Mouse (Mus musculus) forebrain, embryonic 15.5 days (tissue): ENCODE data around the gene Gpr158. TPM values are rescaled to one million over a fixed set of nuclear protein-coding genes. Genes with fewer than 3 reads are reported as not detected.
"Not testable (repeated sequence)": the region's sequence is repeated elsewhere in the genome, so short reads cannot be mapped to it uniquely, and the experiment has no call there.

Experiments used
- ATAC-seq: fragments of 200-750 bp; cut with Nextera tagmentation; replicated peaks from 2 replicates; pipeline ENCODE4 v1.8.0; 2017; ENCODE audit warnings: mild to moderate bottlenecking, moderate TSS enrichment, moderate library complexity
- H3K27ac ChIP-seq: fragments of 300-500 bp; sonication (generic); replicated peaks from 2 replicates; pipeline ENCODE4 v1.5.1; 2015; ENCODE audit warnings: mild to moderate bottlenecking, inconsistent platforms
- H3K27me3 ChIP-seq: fragments of 300-500 bp; sonication (generic); 2 replicates; pipeline ENCODE4 v1.6.1; 2015; ENCODE audit warnings: inconsistent platforms
- H3K36me3 ChIP-seq: fragments of 300-500 bp; sonication (generic); 2 replicates; pipeline ENCODE4 v1.6.1; 2015; ENCODE audit warnings: mild to moderate bottlenecking, inconsistent platforms
- H3K4me1 ChIP-seq: fragments of 300-500 bp; sonication (generic); 2 replicates; pipeline ENCODE4 v1.6.1; 2015; ENCODE audit warnings: inconsistent platforms
- H3K4me2 ChIP-seq: fragments of 300-500 bp; sonication (generic); replicated peaks from 2 replicates; pipeline ENCODE4 v1.6.1; 2015; ENCODE audit warnings: mild to moderate bottlenecking, inconsistent platforms
- H3K4me3 ChIP-seq: fragments of 300-500 bp; sonication (generic); 2 replicates; pipeline ENCODE4 v1.5.1; 2015; ENCODE audit warnings: mild to moderate bottlenecking, inconsistent platforms
- H3K9ac ChIP-seq: fragments of 300-500 bp; sonication (generic); replicated peaks from 2 replicates; pipeline ENCODE4 v1.6.1; 2015; ENCODE audit warnings: mild to moderate bottlenecking, inconsistent platforms
- H3K9me3 ChIP-seq: fragments of 300-500 bp; sonication (generic); 2 replicates; pipeline ENCODE4 v1.6.1; 2016; ENCODE audit warnings: inconsistent platforms
- WGBS: fragments of 180-500 bp; shearing (Covaris S2); methylation state at CpG from one replicate; pipeline ENCODE4 v1.1.7; 2015; ENCODE audit warnings: mixed read lengths; 5-methylcytosine and 5-hydroxymethylcytosine counted together
- polyA plus RNA-seq: library from polyadenylated mRNA; unstranded; fragments of >200 nt; fragmentation: Nextera tagmentation; extraction: Ambion mirVana; gene quantifications from 2 replicates; pipeline ENCODE4 v1.2.1, GENCODE M21; 2015

Gpr158 gene
- polyA plus RNA-seq, 1 experiment from 2014 or later, result 1.8 TPM

GRCm38 (mm10) chr2:21430288-21430687 lies 62.9 kb downstream of the Gpr158 start:
- Histone ChIP-seq H3K4me1 (no peaks in the 10 kb centered on the region), H3K9ac (no peak overlapping the region), H3K36me3 (no peaks in the 10 kb centered on the region), H3K27me3 (no peaks in the 10 kb centered on the region), H3K4me2 (no peak overlapping the region), H3K4me3 (no peak overlapping the region), H3K27ac (no peak overlapping the region), H3K9me3 (no peaks in the 10 kb centered on the region)
- 83% methylated on average over 2 of the region's 2 CpGs for WGBS
- ATAC-seq, result no peak

GRCm38 (mm10) chr2:21431182-21431581 lies 63.8 kb downstream of the Gpr158 start:
- Histone ChIP-seq H3K36me3 (no peaks in the 10 kb centered on the region), H3K9ac (no peak overlapping the region), H3K4me2 (no peak overlapping the region), H3K4me3 (no peak overlapping the region), H3K27ac (no peak overlapping the region), H3K27me3 (no peaks in the 10 kb centered on the region), H3K4me1 (no peaks in the 10 kb centered on the region), H3K9me3 (no peaks in the 10 kb centered on the region)
- WGBS, result 47% methylated on average over 6 of the region's 6 CpGs
- ATAC-seq, result 0 out of 2 replicates have a peak, but pooled peaks have one; percentile 32

- H3K9ac ChIP-seq, result no peak overlapping the region
- H3K9me3 ChIP-seq, result no peaks in the 10 kb centered on the region
- no peak for ATAC-seq
- H3K4me1 ChIP-seq, result no peaks in the 10 kb centered on the region
- H3K4me3 ChIP-seq, result no peak overlapping the region
- WGBS, result 73% methylated on average over 3 of the region's 3 CpGs
- H3K4me2 ChIP-seq, result no peak overlapping the region
- no peaks in the 10 kb centered on the region for H3K27me3 ChIP-seq
- no peaks in the 10 kb centered on the region for H3K36me3 ChIP-seq
- no peak overlapping the region for H3K27ac ChIP-seq
Observed at GRCm38 (mm10) chr2:21439626-21440025, 72.3 kb downstream of the Gpr158 start.

GRCm38 (mm10) chr2:21460606-21461005 lies 93.3 kb downstream of the Gpr158 start:
- not testable (repeated sequence) for H3K4me2 ChIP-seq, H3K9ac ChIP-seq, ATAC-seq, H3K9me3 ChIP-seq, H3K27me3 ChIP-seq, H3K27ac ChIP-seq, H3K4me3 ChIP-seq, H3K36me3 ChIP-seq, H3K4me1 ChIP-seq
- WGBS, result 86% methylated on average over 4 of the region's 4 CpGs

GRCm38 (mm10) chr2:21474957-21475356 lies 107.6 kb downstream of the Gpr158 start:
- H3K4me1 ChIP-seq, result no peaks in the 10 kb centered on the region
- no peaks in the 10 kb centered on the region for H3K36me3 ChIP-seq
- ATAC-seq, result no peak
- H3K9ac ChIP-seq, result no peak overlapping the region
- WGBS, result 91% methylated on average over 2 of the region's 2 CpGs
- H3K27ac ChIP-seq, result no peak overlapping the region
- no peaks in the 10 kb centered on the region for H3K9me3 ChIP-seq
- no peaks in the 10 kb centered on the region for H3K27me3 ChIP-seq
- no peak overlapping the region for H3K4me3 ChIP-seq
- no peak overlapping the region for H3K4me2 ChIP-seq

GRCm38 (mm10) chr2:21496881-21497280 lies 129.5 kb downstream of the Gpr158 start:
- no peaks in the 10 kb centered on the region for H3K4me1 ChIP-seq
- no peaks in the 10 kb centered on the region for H3K36me3 ChIP-seq
- no peak overlapping the region for H3K4me2 ChIP-seq
- no peak for ATAC-seq
- no peak overlapping the region for H3K9ac ChIP-seq
- H3K27ac ChIP-seq, result no peak overlapping the region
- no peaks in the 10 kb centered on the region for H3K9me3 ChIP-seq
- no peak overlapping the region for H3K4me3 ChIP-seq
- 75% methylated on average over 3 of the region's 3 CpGs for WGBS
- H3K27me3 ChIP-seq, result no peaks in the 10 kb centered on the region

- no peaks in the 10 kb centered on the region for H3K27me3 ChIP-seq
- no peaks in the 10 kb centered on the region for H3K9me3 ChIP-seq
- ATAC-seq, result 0 out of 2 replicates have a peak, but pooled peaks have one; percentile 41
- H3K27ac ChIP-seq, result no peak overlapping the region
- H3K4me1 ChIP-seq, result no peaks in the 10 kb centered on the region
- 70% methylated on average over 1 of the region's 1 CpGs for WGBS
- H3K9ac ChIP-seq, result no peak overlapping the region
- no peak overlapping the region for H3K4me2 ChIP-seq
- no peaks in the 10 kb centered on the region for H3K36me3 ChIP-seq
- no peak overlapping the region for H3K4me3 ChIP-seq
Observed at GRCm38 (mm10) chr2:21497965-21498364, 130.6 kb downstream of the Gpr158 start.

- Histone ChIP-seq H3K27ac (no peak overlapping the region), H3K9me3 (no peaks in the 10 kb centered on the region), H3K4me3 (no peak overlapping the region), H3K4me1 (no peaks in the 10 kb centered on the region), H3K9ac (no peak overlapping the region), H3K4me2 (no peak overlapping the region), H3K36me3 (no peaks in the 10 kb centered on the region), H3K27me3 (no peaks in the 10 kb centered on the region)
- WGBS, result 78% methylated on average over 2 of the region's 2 CpGs
- ATAC-seq, result no peak
Observed at GRCm38 (mm10) chr2:21499399-21499798, 132.1 kb downstream of the Gpr158 start.

- no peaks in the 10 kb centered on the region for H3K27me3 ChIP-seq
- H3K27ac ChIP-seq, result no peak overlapping the region
- no peak overlapping the region for H3K4me2 ChIP-seq
- H3K9ac ChIP-seq, result no peak overlapping the region
- no peak for ATAC-seq
- H3K4me1 ChIP-seq, result no peaks in the 10 kb centered on the region
- no peaks in the 10 kb centered on the region for H3K9me3 ChIP-seq
- no peak overlapping the region for H3K4me3 ChIP-seq
- no peaks in the 10 kb centered on the region for H3K36me3 ChIP-seq
- WGBS, result 50% methylated on average over 1 of the region's 1 CpGs
Observed at GRCm38 (mm10) chr2:21507449-21507848, 140.1 kb downstream of the Gpr158 start.

GRCm38 (mm10) chr2:21530750-21531149 lies 163.4 kb downstream of the Gpr158 start:
- Histone ChIP-seq H3K4me1 (peaks cover 2% of the 10 kb centered on the region; the same call in 1 of the 2 replicates), H3K27ac (no peak overlapping the region), H3K4me2 (no peak overlapping the region), H3K9me3 (no peaks in the 10 kb centered on the region), H3K27me3 (no peaks in the 10 kb centered on the region), H3K4me3 (no peak overlapping the region), H3K36me3 (no peaks in the 10 kb centered on the region), H3K9ac (no peak overlapping the region)
- 0 out of 2 replicates have a peak, but pooled peaks have one; percentile 43 for ATAC-seq

- H3K4me2 ChIP-seq, result no peak overlapping the region
- no peak overlapping the region for H3K27ac ChIP-seq
- 83% methylated on average over 6 of the region's 6 CpGs for WGBS
- H3K4me3 ChIP-seq, result no peak overlapping the region
- no peak overlapping the region for H3K9ac ChIP-seq
- no peaks in the 10 kb centered on the region for H3K36me3 ChIP-seq
- no peak for ATAC-seq
- no peaks in the 10 kb centered on the region for H3K4me1 ChIP-seq
- H3K27me3 ChIP-seq, result no peaks in the 10 kb centered on the region
- no peaks in the 10 kb centered on the region for H3K9me3 ChIP-seq
Observed at GRCm38 (mm10) chr2:21619180-21619579, 251.8 kb downstream of the Gpr158 start.

GRCm38 (mm10) chr2:21632136-21632535 lies 264.8 kb downstream of the Gpr158 start:
- Histone ChIP-seq H3K27me3 (no peaks in the 10 kb centered on the region), H3K27ac (no peak overlapping the region), H3K4me3 (no peak overlapping the region), H3K36me3 (no peaks in the 10 kb centered on the region), H3K4me1 (no peaks in the 10 kb centered on the region), H3K9me3 (no peaks in the 10 kb centered on the region), H3K4me2 (no peak overlapping the region), H3K9ac (no peak overlapping the region)
- ATAC-seq, result no peak
- WGBS, result 88% methylated on average over 1 of the region's 1 CpGs

- H3K4me3 ChIP-seq, result no peak overlapping the region
- H3K36me3 ChIP-seq, result no peaks in the 10 kb centered on the region
- no peak for ATAC-seq
- H3K27me3 ChIP-seq, result no peaks in the 10 kb centered on the region
- no peak overlapping the region for H3K9ac ChIP-seq
- no peaks in the 10 kb centered on the region for H3K4me1 ChIP-seq
- 75% methylated on average over 4 of the region's 4 CpGs for WGBS
- no peak overlapping the region for H3K27ac ChIP-seq
- no peaks in the 10 kb centered on the region for H3K9me3 ChIP-seq
- H3K4me2 ChIP-seq, result no peak overlapping the region
Observed at GRCm38 (mm10) chr2:21665721-21666120, 298.4 kb downstream of the Gpr158 start.
